Mouse (Mus musculus): Measurements from ENCODE around the gene Nlk. TPM values are rescaled to one million over a fixed set of nuclear protein-coding genes. Genes with fewer than 3 reads are reported as not detected.

Gene Nlk
- polyA plus RNA-seq, 1 experiment from 2014 or later, result 14.9 TPM

GRCm38 (mm10) chr11:78611273-78611672, 85.9 kb downstream of the Nlk start:
- Histone ChIP-seq H3K4me3 (ENCODE audit: control insufficient read depth in 1 of 2, insufficient read depth in 1 of 2, low read depth in 1 of 2, low read length in 2 of 2) (no peak overlapping the region), H3K9me3 (ENCODE audit: control insufficient read depth, low read length) (no peaks in the 10 kb centered on the region), H3K27me3 (ENCODE audit: control insufficient read depth, insufficient read depth, low read length) (no peaks in the 10 kb centered on the region), H3K27ac (replicated peaks in 1 of 2; ENCODE audit: control insufficient read depth in 1 of 2, insufficient read depth in 1 of 2, low read depth in 2 of 2, low read length in 2 of 2) (no peak overlapping the region), H3K36me3 (ENCODE audit: control insufficient read depth, insufficient read depth, low read length) (peaks cover 34% of the 10 kb centered on the region), H3K4me2 (ENCODE audit: low read length) (no peak overlapping the region), H3K4me1 (ENCODE audit: control insufficient read depth in 2 of 2, insufficient read depth in 2 of 2, low read length in 2 of 2) (peaks cover 0 to 13% of the 10 kb centered on the region in 2 experiments; a peak in 2 of 4 replicates), H3K9ac (ENCODE audit: low read length) (no peak overlapping the region)
- no peak for ATAC-seq (ENCODE audit: insufficient number of reproducible peaks, insufficient read depth, low FRiP score, low read depth)

GRCm38 (mm10) chr11:78609657-78610056, 87.5 kb downstream of the Nlk start:
- WGBS, result 62% methylated on average over 4 of the region's 4 CpGs
- Histone ChIP-seq H3K9ac (ENCODE audit: low read length) (no peak overlapping the region), H3K4me1 (ENCODE audit: control insufficient read depth in 2 of 2, insufficient read depth in 2 of 2, low read length in 2 of 2) (peaks cover 0 to 13% of the 10 kb centered on the region in 2 experiments; a peak in 3 of 4 replicates), H3K36me3 (ENCODE audit: control insufficient read depth, insufficient read depth, low read length) (peaks cover 26% of the 10 kb centered on the region), H3K9me3 (ENCODE audit: control insufficient read depth, low read length) (no peaks in the 10 kb centered on the region), H3K4me2 (ENCODE audit: low read length) (no peak overlapping the region), H3K27me3 (ENCODE audit: control insufficient read depth, insufficient read depth, low read length) (no peaks in the 10 kb centered on the region), H3K4me3 (ENCODE audit: control insufficient read depth in 1 of 2, insufficient read depth in 1 of 2, low read depth in 1 of 2, low read length in 2 of 2) (no peak overlapping the region), H3K27ac (replicated peaks in 1 of 2; ENCODE audit: control insufficient read depth in 1 of 2, insufficient read depth in 1 of 2, low read depth in 2 of 2, low read length in 2 of 2) (peak overlapping the region in 1 of 2 experiments; percentile 45; a peak in 1 of 4 replicates)
- ATAC-seq (ENCODE audit: insufficient number of reproducible peaks, insufficient read depth, low FRiP score, low read depth), result no peak

- Histone ChIP-seq H3K36me3 (ENCODE audit: control insufficient read depth, insufficient read depth, low read length) (peaks cover 9% of the 10 kb centered on the region; the same call in 1 of the 2 replicates), H3K9me3 (ENCODE audit: control insufficient read depth, low read length) (no peaks in the 10 kb centered on the region), H3K9ac (ENCODE audit: low read length) (no peak overlapping the region), H3K4me2 (ENCODE audit: low read length) (no peak overlapping the region), H3K27ac (replicated peaks in 1 of 2; ENCODE audit: control insufficient read depth in 1 of 2, insufficient read depth in 1 of 2, low read depth in 2 of 2, low read length in 2 of 2) (no peak overlapping the region), H3K4me3 (ENCODE audit: control insufficient read depth in 1 of 2, insufficient read depth in 1 of 2, low read depth in 1 of 2, low read length in 2 of 2) (no peak overlapping the region), H3K27me3 (ENCODE audit: control insufficient read depth, insufficient read depth, low read length) (no peaks in the 10 kb centered on the region), H3K4me1 (ENCODE audit: control insufficient read depth in 2 of 2, insufficient read depth in 2 of 2, low read length in 2 of 2) (peaks cover 0 to 11% of the 10 kb centered on the region in 2 experiments; a peak in 3 of 4 replicates)
- WGBS, result 72% methylated on average over 1 of the region's 1 CpGs
- ATAC-seq (ENCODE audit: insufficient number of reproducible peaks, insufficient read depth, low FRiP score, low read depth), result no peak
Measured at GRCm38 (mm10) chr11:78604826-78605225, 92.3 kb downstream of the Nlk start.

GRCm38 (mm10) chr11:78602781-78603180, 94.4 kb downstream of the Nlk start:
- Histone ChIP-seq H3K4me2 (ENCODE audit: low read length) (no peak overlapping the region), H3K36me3 (ENCODE audit: control insufficient read depth, insufficient read depth, low read length) (peaks cover 9% of the 10 kb centered on the region; the same call in 1 of the 2 replicates), H3K27ac (replicated peaks in 1 of 2; ENCODE audit: control insufficient read depth in 1 of 2, insufficient read depth in 1 of 2, low read depth in 2 of 2, low read length in 2 of 2) (no peak overlapping the region), H3K4me1 (ENCODE audit: control insufficient read depth in 2 of 2, insufficient read depth in 2 of 2, low read length in 2 of 2) (peaks cover 0 to 3% of the 10 kb centered on the region in 2 experiments; a peak in 2 of 4 replicates), H3K9me3 (ENCODE audit: control insufficient read depth, low read length) (no peaks in the 10 kb centered on the region), H3K9ac (ENCODE audit: low read length) (no peak overlapping the region), H3K27me3 (ENCODE audit: control insufficient read depth, insufficient read depth, low read length) (no peaks in the 10 kb centered on the region), H3K4me3 (ENCODE audit: control insufficient read depth in 1 of 2, insufficient read depth in 1 of 2, low read depth in 1 of 2, low read length in 2 of 2) (no peak overlapping the region)
- 69% methylated on average over 3 of the region's 3 CpGs for WGBS
- ATAC-seq (ENCODE audit: insufficient number of reproducible peaks, insufficient read depth, low FRiP score, low read depth), result no peak

- Histone ChIP-seq H3K9ac (ENCODE audit: low read length) (no peak overlapping the region), H3K4me3 (ENCODE audit: control insufficient read depth in 1 of 2, insufficient read depth in 1 of 2, low read depth in 1 of 2, low read length in 2 of 2) (no peak overlapping the region), H3K36me3 (ENCODE audit: control insufficient read depth, insufficient read depth, low read length) (peaks cover 9% of the 10 kb centered on the region; the same call in 1 of the 2 replicates), H3K4me2 (ENCODE audit: low read length) (no peak overlapping the region), H3K9me3 (ENCODE audit: control insufficient read depth, low read length) (no peaks in the 10 kb centered on the region), H3K4me1 (ENCODE audit: control insufficient read depth in 2 of 2, insufficient read depth in 2 of 2, low read length in 2 of 2) (peaks cover 0 to 3% of the 10 kb centered on the region in 2 experiments; a peak in 2 of 4 replicates), H3K27ac (replicated peaks in 1 of 2; ENCODE audit: control insufficient read depth in 1 of 2, insufficient read depth in 1 of 2, low read depth in 2 of 2, low read length in 2 of 2) (no peak overlapping the region), H3K27me3 (ENCODE audit: control insufficient read depth, insufficient read depth, low read length) (no peaks in the 10 kb centered on the region)
- ATAC-seq (ENCODE audit: insufficient number of reproducible peaks, insufficient read depth, low FRiP score, low read depth), result no peak
- 52% methylated on average over 4 of the region's 4 CpGs for WGBS
Measured at GRCm38 (mm10) chr11:78600926-78601590, 96.1 kb downstream of the Nlk start.

GRCm38 (mm10) chr11:78600496-78600895, 96.7 kb downstream of the Nlk start:
- H3K9me3 ChIP-seq (ENCODE audit: control insufficient read depth, low read length), result no peaks in the 10 kb centered on the region
- peaks cover 13% of the 10 kb centered on the region for H3K36me3 ChIP-seq (ENCODE audit: control insufficient read depth, insufficient read depth, low read length)
- no peak overlapping the region for H3K9ac ChIP-seq (ENCODE audit: low read length)
- no peak overlapping the region for H3K4me3 ChIP-seq (ENCODE audit: control insufficient read depth in 1 of 2, insufficient read depth in 1 of 2, low read depth in 1 of 2, low read length in 2 of 2)
- H3K4me1 ChIP-seq (ENCODE audit: control insufficient read depth in 2 of 2, insufficient read depth in 2 of 2, low read length in 2 of 2), result peaks cover 0 to 3% of the 10 kb centered on the region in 2 experiments; a peak in 2 of 4 replicates
- H3K27me3 ChIP-seq (ENCODE audit: control insufficient read depth, insufficient read depth, low read length), result no peaks in the 10 kb centered on the region
- 77% methylated on average over 3 of the region's 3 CpGs for WGBS
- no peak overlapping the region for H3K4me2 ChIP-seq (ENCODE audit: low read length)
- no peak overlapping the region for H3K27ac ChIP-seq (replicated peaks in 1 of 2; ENCODE audit: control insufficient read depth in 1 of 2, insufficient read depth in 1 of 2, low read depth in 2 of 2, low read length in 2 of 2)
- no peak for ATAC-seq (ENCODE audit: insufficient number of reproducible peaks, insufficient read depth, low FRiP score, low read depth)

- H3K4me1 ChIP-seq (ENCODE audit: control insufficient read depth in 2 of 2, insufficient read depth in 2 of 2, low read length in 2 of 2), result peaks cover 0 to 6% of the 10 kb centered on the region in 2 experiments; a peak in 1 of 4 replicates
- 77% methylated on average over 4 of the region's 4 CpGs for WGBS
Measured at GRCm38 (mm10) chr11:78600051-78600450, 97.1 kb downstream of the Nlk start.

More at GRCm38 (mm10) chr11:78600051-78600450, 97.1 kb downstream of the Nlk start:
- no peak for ATAC-seq (ENCODE audit: insufficient number of reproducible peaks, insufficient read depth, low FRiP score, low read depth)
- Histone ChIP-seq H3K4me3 (ENCODE audit: control insufficient read depth in 1 of 2, insufficient read depth in 1 of 2, low read depth in 1 of 2, low read length in 2 of 2) (no peak overlapping the region), H3K4me2 (ENCODE audit: low read length) (no peak overlapping the region), H3K36me3 (ENCODE audit: control insufficient read depth, insufficient read depth, low read length) (peaks cover 17% of the 10 kb centered on the region), H3K27ac (replicated peaks in 1 of 2; ENCODE audit: control insufficient read depth in 1 of 2, insufficient read depth in 1 of 2, low read depth in 2 of 2, low read length in 2 of 2) (no peak overlapping the region), H3K9ac (ENCODE audit: low read length) (no peak overlapping the region), H3K9me3 (ENCODE audit: control insufficient read depth, low read length) (no peaks in the 10 kb centered on the region), H3K27me3 (ENCODE audit: control insufficient read depth, insufficient read depth, low read length) (no peaks in the 10 kb centered on the region)

Measured in heart, embryonic 14.5 days (tissue).